Mouse (Mus musculus): ENCODE measurements around the gene Pithd1.

Pithd1 gene

GRCm38 (mm10) chr4:135929405-135929804, 57.7 kb downstream of the Pithd1 start:
- in situ Hi-C loops (cut with MboI) = loop anchor here (5.0 kb wide), 1 partner anchor 37 kb away; no protein-coding TSS in a partner anchor

GRCm38 (mm10) chr4:135928376-135928775, 58.7 kb downstream of the Pithd1 start:
- in situ Hi-C loops (cut with MboI) = loop anchor here (5.0 kb wide), 1 partner anchor 36 kb away; no protein-coding TSS in a partner anchor

GRCm38 (mm10) chr4:135926861-135927260, 60.2 kb downstream of the Pithd1 start:
- in situ Hi-C loops (cut with MboI) = loop anchor here (5.0 kb wide), 1 partner anchor 35 kb away; no protein-coding TSS in a partner anchor

- in situ Hi-C loops (cut with MboI) = loop anchor here (5.0 kb wide), 1 partner anchor 34 kb away; no protein-coding TSS in a partner anchor
These were observed 60.8 kb downstream of the Pithd1 start for GRCm38 (mm10) chr4:135926195-135926808.
